Mouse (Mus musculus): Measurements from ENCODE around the gene Abl2. TPM values are rescaled to one million over a fixed set of nuclear protein-coding genes. Genes with fewer than 3 reads are reported as not detected.
"Not testable (repeated sequence)": the region's sequence is repeated elsewhere in the genome, so short reads cannot be mapped to it uniquely, and the experiment has no call there.

Abl2 gene
- polyA plus RNA-seq (2011; ENCODE audit: insufficient read length, low read depth, missing spikeins), result 22.4 and 28.6 TPM in 2 replicates

DNA sequence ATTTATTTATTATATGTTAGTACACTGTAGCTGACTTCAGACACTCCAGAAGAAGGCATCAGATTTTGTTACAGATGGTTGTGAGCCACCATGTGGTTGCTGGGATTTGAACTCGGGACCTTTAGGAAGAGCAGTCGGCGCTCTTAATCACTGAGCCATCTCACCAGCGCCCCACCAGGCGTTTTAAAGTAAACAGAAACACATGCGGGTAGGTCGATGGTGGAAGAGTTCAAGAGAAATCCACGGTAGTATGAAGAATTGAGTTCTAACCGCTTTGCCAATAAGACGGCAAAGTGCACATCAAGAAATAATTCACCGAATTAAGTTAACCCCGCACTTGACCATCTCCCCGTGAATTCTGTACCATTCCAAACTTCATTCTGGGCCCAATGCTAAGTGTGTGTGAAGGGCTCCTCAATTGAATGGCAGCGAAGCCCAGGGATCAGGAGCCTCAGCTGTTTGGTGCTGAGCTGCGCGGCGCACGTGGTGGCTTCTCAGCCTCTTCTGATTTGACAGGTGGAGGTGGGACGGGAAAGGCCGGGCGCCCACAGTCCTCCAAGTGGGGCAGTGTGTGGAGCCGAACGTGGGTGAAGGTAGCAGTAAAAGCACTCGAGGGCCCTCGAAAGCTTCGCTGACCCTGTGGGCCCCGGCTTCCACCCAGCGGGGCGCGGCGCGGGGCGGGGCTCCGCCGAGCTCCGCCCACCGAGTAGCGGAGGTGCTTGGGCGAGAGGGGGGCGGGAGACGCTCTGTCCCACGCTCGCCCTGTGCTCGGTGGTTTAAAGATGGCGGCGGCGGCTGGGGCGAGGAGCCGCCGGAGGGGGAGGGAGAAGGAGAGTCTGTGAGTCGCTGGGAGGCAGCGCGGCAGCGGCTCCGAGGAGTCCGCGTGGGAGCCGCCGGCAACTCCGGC is at the start of gene Abl2:
TSS of gene Abl2 (plus strand) at position 763 of the 907 bp plus-strand sequence.
- Histone ChIP-seq H3K4me1 (ENCODE audit: control insufficient read depth, insufficient read depth, low read length) (peaks cover 5% of the 10 kb centered on the region), H3K27ac (ENCODE audit: insufficient read depth, low read length) (peak within 1 kb of the TSS; percentile 63), H3K4me3 (ENCODE audit: insufficient read depth, low read length) (peak within 1 kb of the TSS; percentile 99)
- TF ChIP-seq CTCF (IDR thresholded peaks at IDR 0.05; ENCODE audit: borderline replicate concordance, insufficient read depth, low read length) (no peak), POLR2A (IDR thresholded peaks at IDR 0.05; ENCODE audit: low read depth, low read length) (peak; percentile 77)

GRCm38 (mm10) chr1:156520136-156520780 is 38.3 kb upstream of the Abl2 start:
- no peak for TF ChIP-seq CTCF (IDR thresholded peaks at IDR 0.05; ENCODE audit: borderline replicate concordance, insufficient read depth, low read length)
- no peak for TF ChIP-seq POLR2A (IDR thresholded peaks at IDR 0.05; ENCODE audit: low read depth, low read length)
- no peaks in the 10 kb centered on the region for H3K4me1 ChIP-seq (ENCODE audit: control insufficient read depth, insufficient read depth, low read length)
- H3K27ac ChIP-seq (ENCODE audit: insufficient read depth, low read length), result no peak overlapping the region
- H3K4me3 ChIP-seq (ENCODE audit: insufficient read depth, low read length), result no peak overlapping the region

DNA sequence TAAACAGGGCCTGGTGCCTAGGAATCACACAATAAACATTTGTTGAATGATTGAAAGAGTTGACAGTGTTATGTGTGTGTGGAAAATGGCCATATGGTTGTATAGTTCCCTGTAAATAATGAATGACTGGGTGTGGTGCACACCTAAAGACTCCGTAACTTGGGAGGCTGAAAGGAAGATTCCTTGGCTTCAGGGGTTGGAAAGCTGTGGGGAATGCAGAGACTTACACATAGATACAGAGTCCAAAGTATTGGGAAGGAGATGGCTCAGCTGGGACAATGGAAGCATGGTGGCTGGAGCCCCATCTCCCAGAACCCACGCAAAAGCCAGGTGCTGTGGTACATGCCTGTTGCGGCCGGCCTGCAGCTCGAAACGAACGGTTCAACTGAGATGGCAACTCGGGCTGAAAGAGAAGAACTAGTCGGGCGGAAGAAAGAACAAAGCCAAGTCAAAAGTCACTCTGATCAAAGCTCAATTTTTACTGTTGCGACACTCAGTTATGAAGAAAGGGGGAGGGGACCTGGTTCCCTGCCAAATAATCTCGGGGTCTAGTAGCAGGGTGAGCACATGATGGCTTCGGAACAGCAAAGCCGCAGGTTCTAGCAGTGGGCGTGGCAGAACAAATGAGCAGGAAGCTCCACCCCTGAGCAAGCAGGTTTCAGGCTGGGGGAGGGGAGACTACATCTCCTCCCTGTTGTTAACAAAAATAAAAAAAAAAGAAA is 36.6 kb upstream of the Abl2 start:
- TF ChIP-seq CTCF (IDR thresholded peaks at IDR 0.05; ENCODE audit: borderline replicate concordance, insufficient read depth, low read length) (no peak), POLR2A (IDR thresholded peaks at IDR 0.05; ENCODE audit: low read depth, low read length) (no peak)
- no peak overlapping the region for H3K4me3 ChIP-seq (ENCODE audit: insufficient read depth, low read length)
- no peak overlapping the region for H3K27ac ChIP-seq (ENCODE audit: insufficient read depth, low read length)
- no peaks in the 10 kb centered on the region for H3K4me1 ChIP-seq (ENCODE audit: control insufficient read depth, insufficient read depth, low read length)

GRCm38 (mm10) chr1:156523842-156524241 is 34.7 kb upstream of the Abl2 start, which contains the start of gene Gm10031:
TSS of gene Gm10031 (plus strand) at chr1:156524012.
- not testable (repeated sequence) for H3K27ac ChIP-seq (ENCODE audit: insufficient read depth, low read length); H3K4me1 ChIP-seq (ENCODE audit: control insufficient read depth, insufficient read depth, low read length); H3K4me3 ChIP-seq (ENCODE audit: insufficient read depth, low read length)

DNA sequence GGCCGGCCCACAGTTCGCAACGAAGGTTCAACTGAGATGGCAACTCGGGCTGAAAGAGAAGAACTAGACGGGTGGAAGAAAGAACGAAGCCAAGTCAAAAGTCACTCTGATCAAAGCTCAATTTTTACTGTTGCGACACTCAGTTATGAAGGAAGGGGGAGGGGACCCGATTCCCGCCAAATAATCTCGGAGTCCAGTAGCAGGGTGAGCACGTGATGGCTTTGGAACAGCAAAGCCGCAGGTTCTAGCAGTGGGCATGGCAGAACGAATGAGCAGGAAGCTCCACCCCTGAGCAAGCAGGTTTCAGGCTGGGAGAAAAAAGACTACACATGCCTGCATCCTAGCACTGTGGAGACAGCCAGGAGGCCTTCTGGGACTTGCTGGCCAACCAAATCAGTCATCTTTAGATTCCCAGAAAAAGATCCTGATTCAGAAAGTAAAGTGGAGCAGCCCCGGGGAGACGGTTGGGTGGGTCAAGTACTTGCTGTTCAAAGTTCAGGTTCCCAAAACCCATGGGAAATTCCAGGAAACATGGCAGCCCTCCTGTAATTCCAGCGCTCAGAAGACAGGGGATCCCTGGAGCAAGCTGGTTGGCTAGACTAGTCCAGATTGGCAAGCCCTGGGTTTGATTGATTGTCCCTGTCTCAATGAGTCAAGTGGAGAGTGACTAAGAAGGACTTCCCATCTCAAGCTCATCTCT is 26.0 kb upstream of the Abl2 start:
- not testable (repeated sequence) for H3K4me1 ChIP-seq (ENCODE audit: control insufficient read depth, insufficient read depth, low read length); H3K27ac ChIP-seq (ENCODE audit: insufficient read depth, low read length); H3K4me3 ChIP-seq (ENCODE audit: insufficient read depth, low read length)

GRCm38 (mm10) chr1:156533483-156533882 is 25.1 kb upstream of the Abl2 start:
- Histone ChIP-seq H3K4me3 (ENCODE audit: insufficient read depth, low read length) (no peak overlapping the region), H3K27ac (ENCODE audit: insufficient read depth, low read length) (no peak overlapping the region), H3K4me1 (ENCODE audit: control insufficient read depth, insufficient read depth, low read length) (no peaks in the 10 kb centered on the region)
- TF ChIP-seq POLR2A (IDR thresholded peaks at IDR 0.05; ENCODE audit: low read depth, low read length) (no peak), CTCF (IDR thresholded peaks at IDR 0.05; ENCODE audit: borderline replicate concordance, insufficient read depth, low read length) (no peak)

DNA sequence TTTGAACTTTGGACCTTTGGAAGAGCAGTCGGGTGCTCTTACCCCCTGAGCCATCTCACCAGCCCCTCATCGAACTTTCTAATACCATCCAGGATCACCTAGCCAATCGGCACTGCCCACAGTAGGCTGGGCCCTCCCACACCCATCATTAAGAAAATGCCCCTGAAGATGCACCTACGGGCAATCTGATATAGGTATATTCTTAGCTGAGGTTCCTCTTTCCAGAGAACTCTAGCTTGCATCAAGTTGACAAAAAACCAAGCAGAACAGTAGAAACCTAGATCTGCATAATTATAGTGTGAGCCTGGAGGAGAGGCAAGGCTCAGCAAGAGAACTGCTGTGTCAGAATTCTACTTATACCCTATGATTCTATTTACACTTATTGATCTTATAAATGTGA is 24.7 kb upstream of the Abl2 start:
- TF ChIP-seq POLR2A (IDR thresholded peaks at IDR 0.05; ENCODE audit: low read depth, low read length), result no peak
- TF ChIP-seq CTCF (IDR thresholded peaks at IDR 0.05; ENCODE audit: borderline replicate concordance, insufficient read depth, low read length), result no peak

DNA sequence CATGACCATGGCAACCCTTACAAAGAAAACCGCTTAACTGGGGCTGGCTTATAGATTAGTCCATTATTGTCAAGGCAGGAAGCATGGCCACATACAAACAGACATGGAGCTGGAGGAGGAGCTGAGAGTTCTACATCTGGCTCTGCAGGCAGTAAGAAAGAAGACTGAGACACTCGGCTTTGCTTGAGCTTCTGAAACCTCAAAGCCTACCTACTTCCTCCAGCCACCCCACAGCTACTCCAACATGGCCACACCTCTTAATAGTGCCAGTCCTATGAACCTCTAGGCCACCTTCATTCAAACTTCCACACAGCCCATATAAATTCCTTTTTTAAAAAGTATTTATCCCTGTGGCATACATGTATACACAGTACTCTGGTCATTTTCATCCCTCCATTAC is 21.6 kb upstream of the Abl2 start:
- H3K4me1 ChIP-seq (ENCODE audit: control insufficient read depth, insufficient read depth, low read length), result no peaks in the 10 kb centered on the region
- TF ChIP-seq POLR2A (IDR thresholded peaks at IDR 0.05; ENCODE audit: low read depth, low read length) (no peak), CTCF (IDR thresholded peaks at IDR 0.05; ENCODE audit: borderline replicate concordance, insufficient read depth, low read length) (no peak)
- H3K4me3 ChIP-seq (ENCODE audit: insufficient read depth, low read length), result no peak overlapping the region
- no peak overlapping the region for H3K27ac ChIP-seq (ENCODE audit: insufficient read depth, low read length)

More for the DNA sequence above, 24.7 kb upstream of the Abl2 start:
- no peaks in the 10 kb centered on the region for H3K4me1 ChIP-seq (ENCODE audit: control insufficient read depth, insufficient read depth, low read length)
- no peak overlapping the region for H3K27ac ChIP-seq (ENCODE audit: insufficient read depth, low read length)
- H3K4me3 ChIP-seq (ENCODE audit: insufficient read depth, low read length), result no peak overlapping the region

GRCm38 (mm10) chr1:156537701-156538100 is 20.9 kb upstream of the Abl2 start:
- Histone ChIP-seq H3K4me3 (ENCODE audit: insufficient read depth, low read length) (no peak overlapping the region), H3K27ac (ENCODE audit: insufficient read depth, low read length) (no peak overlapping the region), H3K4me1 (ENCODE audit: control insufficient read depth, insufficient read depth, low read length) (no peaks in the 10 kb centered on the region)
- TF ChIP-seq POLR2A (IDR thresholded peaks at IDR 0.05; ENCODE audit: low read depth, low read length) (no peak), CTCF (IDR thresholded peaks at IDR 0.05; ENCODE audit: borderline replicate concordance, insufficient read depth, low read length) (no peak)

Measured in embryonic fibroblast, embryonic 13.5 days (primary cell).